Mouse (Mus musculus): ENCODE data around the gene Ccdc90b. TPM values are rescaled to one million over a fixed set of nuclear protein-coding genes. Genes with fewer than 3 reads are reported as not detected.

The Ccdc90b gene
- polyA plus RNA-seq (2014; fragmentation: Nextera tagmentation; extraction: Ambion mirVana) = 45.0 and 45.5 TPM in 2 replicates

GRCm38 (mm10) chr7:92560986-92561876, at the start of gene Ccdc90b:
Gene Ccdc90b, plus strand, starts transcription at chr7:92561149.
- DNase-seq (ENCODE audit: low spot score) = peak; percentile 97
- Histone ChIP-seq H3K4me1 (replicated peaks; ENCODE audit: control insufficient read depth, insufficient read depth, low read length) (no peaks in the 10 kb centered on the region; the same call in 1 of the 2 replicates), H3K9ac (ENCODE audit: low read length) (peak within 1 kb of the TSS; percentile 58), H3K4me3 (ENCODE audit: low read depth, low read length) (peak within 1 kb of the TSS; percentile 79), H3K27me3 (replicated peaks; ENCODE audit: control insufficient read depth, insufficient read depth, low read length) (no peaks in the 10 kb centered on the region), H3K4me2 (ENCODE audit: low read length) (peak within 1 kb of the TSS; percentile 71), H3K9me3 (ENCODE audit: control insufficient read depth, low read length) (no peaks in the 10 kb centered on the region), H3K36me3 (ENCODE audit: control insufficient read depth, insufficient read depth, low read length) (peaks cover 4% of the 10 kb centered on the region; the same call in 1 of the 2 replicates), H3K27ac (ENCODE audit: low read depth) (peak within 1 kb of the TSS; percentile 88)
- under 1% methylated on average over 60 of the region's 60 CpGs for WGBS
- ATAC-seq (replicated peaks; ENCODE audit: low FRiP score, low TSS enrichment, low read depth) = peak; percentile 97

DNA sequence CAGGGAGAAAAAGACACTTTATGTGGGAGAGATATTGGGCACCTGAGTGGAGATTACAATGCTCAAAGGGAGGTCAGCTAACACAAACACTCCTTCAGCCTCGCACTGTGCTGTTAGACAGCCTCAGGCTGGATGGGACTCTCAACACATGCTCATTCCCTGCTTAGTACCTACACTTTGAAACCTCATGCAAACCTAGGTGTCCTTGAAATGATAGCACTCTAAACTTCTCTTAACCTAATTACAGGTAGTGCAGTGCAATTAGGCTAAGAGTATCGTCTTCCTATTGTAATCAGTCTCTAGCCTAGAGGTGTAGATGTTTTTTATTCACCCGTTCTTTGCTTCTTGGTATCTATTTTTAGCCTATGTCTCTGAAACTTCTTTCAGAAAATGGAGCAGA, 40.6 kb upstream of the Ccdc90b start:
- Histone ChIP-seq H3K4me3 (ENCODE audit: low read depth, low read length) (no peak overlapping the region), H3K27ac (ENCODE audit: low read depth) (no peak overlapping the region), H3K9ac (ENCODE audit: low read length) (no peak overlapping the region), H3K4me1 (replicated peaks; ENCODE audit: control insufficient read depth, insufficient read depth, low read length) (no peaks in the 10 kb centered on the region), H3K27me3 (replicated peaks; ENCODE audit: control insufficient read depth, insufficient read depth, low read length) (no peaks in the 10 kb centered on the region), H3K36me3 (ENCODE audit: control insufficient read depth, insufficient read depth, low read length) (no peaks in the 10 kb centered on the region), H3K9me3 (ENCODE audit: control insufficient read depth, low read length) (no peaks in the 10 kb centered on the region), H3K4me2 (ENCODE audit: low read length) (no peak overlapping the region)
- WGBS = 78% methylated on average over 3 of the region's 3 CpGs
- no peak for ATAC-seq (replicated peaks; ENCODE audit: low FRiP score, low TSS enrichment, low read depth)
- no peak for DNase-seq (ENCODE audit: low spot score)

- H3K27ac ChIP-seq (ENCODE audit: low read depth) = no peak overlapping the region
- H3K4me3 ChIP-seq (ENCODE audit: low read depth, low read length) = no peak overlapping the region
- H3K4me1 ChIP-seq (replicated peaks; ENCODE audit: control insufficient read depth, insufficient read depth, low read length) = no peaks in the 10 kb centered on the region
- no peaks in the 10 kb centered on the region for H3K27me3 ChIP-seq (replicated peaks; ENCODE audit: control insufficient read depth, insufficient read depth, low read length)
- no peaks in the 10 kb centered on the region for H3K36me3 ChIP-seq (ENCODE audit: control insufficient read depth, insufficient read depth, low read length)
- H3K9me3 ChIP-seq (ENCODE audit: control insufficient read depth, low read length) = no peaks in the 10 kb centered on the region
- DNase-seq (ENCODE audit: low spot score) (no peak), ATAC-seq (replicated peaks; ENCODE audit: low FRiP score, low TSS enrichment, low read depth) (no peak)
- WGBS = 46% methylated on average over 4 of the region's 4 CpGs
- H3K9ac ChIP-seq (ENCODE audit: low read length) = no peak overlapping the region
- no peak overlapping the region for H3K4me2 ChIP-seq (ENCODE audit: low read length)
Observed at GRCm38 (mm10) chr7:92520820-92521219, 40.1 kb upstream of the Ccdc90b start.

- no peak for ATAC-seq (replicated peaks; ENCODE audit: low FRiP score, low TSS enrichment, low read depth)
- Histone ChIP-seq H3K27ac (ENCODE audit: low read depth) (no peak overlapping the region), H3K9me3 (ENCODE audit: control insufficient read depth, low read length) (no peaks in the 10 kb centered on the region), H3K4me3 (ENCODE audit: low read depth, low read length) (no peak overlapping the region), H3K4me1 (replicated peaks; ENCODE audit: control insufficient read depth, insufficient read depth, low read length) (no peaks in the 10 kb centered on the region), H3K36me3 (ENCODE audit: control insufficient read depth, insufficient read depth, low read length) (no peaks in the 10 kb centered on the region), H3K9ac (ENCODE audit: low read length) (no peak overlapping the region), H3K27me3 (replicated peaks; ENCODE audit: control insufficient read depth, insufficient read depth, low read length) (no peaks in the 10 kb centered on the region), H3K4me2 (ENCODE audit: low read length) (no peak overlapping the region)
- DNase-seq (ENCODE audit: low spot score) = no peak
- WGBS = 88% methylated on average over 4 of the region's 4 CpGs
Observed at GRCm38 (mm10) chr7:92529245-92529644, 31.7 kb upstream of the Ccdc90b start.

DNA sequence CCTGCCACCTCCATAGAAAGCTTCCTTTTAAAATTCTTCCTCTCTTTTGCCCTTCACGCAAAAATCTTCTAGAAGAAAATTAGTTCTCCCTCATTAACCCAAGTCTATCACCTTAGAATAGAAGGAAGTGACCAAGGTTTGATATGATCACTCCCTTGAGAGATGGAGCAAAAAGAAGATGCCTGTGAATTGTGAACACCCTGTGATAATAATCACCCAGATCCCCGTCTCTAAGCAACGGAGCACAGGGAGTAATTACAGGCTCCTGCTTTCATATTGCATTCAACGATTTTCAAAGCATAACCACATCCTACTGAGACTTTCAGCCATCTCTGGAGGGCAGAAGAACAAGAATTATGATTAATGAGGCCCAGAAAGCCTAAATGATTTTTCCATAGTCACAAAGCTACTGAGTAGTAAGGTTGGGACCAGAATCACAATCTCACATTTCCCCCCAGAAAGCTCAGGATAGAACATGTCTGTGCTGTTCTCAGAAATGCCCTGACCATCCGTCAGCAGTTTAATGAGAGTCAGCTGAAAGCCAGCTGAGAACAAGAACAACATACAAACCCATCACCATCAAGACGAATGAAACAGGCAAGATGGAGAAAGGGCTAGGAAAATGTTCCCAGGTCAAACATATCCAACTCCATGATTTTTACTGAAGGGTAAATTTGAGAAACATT, 28.5 kb upstream of the Ccdc90b start:
- Histone ChIP-seq H3K4me1 (replicated peaks; ENCODE audit: control insufficient read depth, insufficient read depth, low read length) (no peaks in the 10 kb centered on the region), H3K4me3 (ENCODE audit: low read depth, low read length) (no peak overlapping the region), H3K36me3 (ENCODE audit: control insufficient read depth, insufficient read depth, low read length) (no peaks in the 10 kb centered on the region), H3K27me3 (replicated peaks; ENCODE audit: control insufficient read depth, insufficient read depth, low read length) (no peaks in the 10 kb centered on the region), H3K4me2 (ENCODE audit: low read length) (no peak overlapping the region), H3K27ac (ENCODE audit: low read depth) (no peak overlapping the region), H3K9me3 (ENCODE audit: control insufficient read depth, low read length) (no peaks in the 10 kb centered on the region), H3K9ac (ENCODE audit: low read length) (no peak overlapping the region)
- no peak for ATAC-seq (replicated peaks; ENCODE audit: low FRiP score, low TSS enrichment, low read depth)
- no peak for DNase-seq (ENCODE audit: low spot score)
- WGBS = 69% methylated on average over 6 of the region's 6 CpGs

DNA sequence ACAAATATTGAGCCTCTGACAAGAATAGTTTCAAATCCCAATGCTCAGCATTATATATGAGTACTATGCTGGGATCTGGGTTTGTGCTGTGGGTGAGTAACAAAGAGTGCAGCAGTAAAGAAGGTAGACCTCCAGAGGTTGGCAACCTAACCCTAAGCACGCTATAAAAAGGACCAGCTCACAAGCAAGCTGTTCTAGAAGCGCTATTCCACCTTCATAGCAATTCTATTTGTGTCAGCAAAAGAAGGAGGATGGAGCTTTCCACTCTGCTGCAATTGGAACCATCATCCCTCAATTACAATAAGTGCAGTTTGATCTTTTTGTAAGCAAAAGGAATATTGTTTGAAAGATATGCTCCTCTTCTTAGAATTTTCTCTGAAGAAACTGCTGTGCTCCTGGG, 14.2 kb upstream of the Ccdc90b start:
- ATAC-seq (replicated peaks; ENCODE audit: low FRiP score, low TSS enrichment, low read depth) = no peak
- Histone ChIP-seq H3K4me1 (replicated peaks; ENCODE audit: control insufficient read depth, insufficient read depth, low read length) (no peaks in the 10 kb centered on the region), H3K4me2 (ENCODE audit: low read length) (no peak overlapping the region), H3K27me3 (replicated peaks; ENCODE audit: control insufficient read depth, insufficient read depth, low read length) (no peaks in the 10 kb centered on the region), H3K4me3 (ENCODE audit: low read depth, low read length) (no peak overlapping the region), H3K36me3 (ENCODE audit: control insufficient read depth, insufficient read depth, low read length) (no peaks in the 10 kb centered on the region), H3K27ac (ENCODE audit: low read depth) (no peak overlapping the region), H3K9ac (ENCODE audit: low read length) (no peak overlapping the region), H3K9me3 (ENCODE audit: control insufficient read depth, low read length) (no peaks in the 10 kb centered on the region)
- DNase-seq (ENCODE audit: low spot score) = no peak
- 69% methylated on average over 2 of the region's 2 CpGs for WGBS

- 83% methylated on average over 6 of the region's 6 CpGs for WGBS
- Histone ChIP-seq H3K9me3 (ENCODE audit: control insufficient read depth, low read length) (no peaks in the 10 kb centered on the region), H3K27ac (ENCODE audit: low read depth) (no peak overlapping the region), H3K4me2 (ENCODE audit: low read length) (no peak overlapping the region), H3K9ac (ENCODE audit: low read length) (no peak overlapping the region), H3K4me3 (ENCODE audit: low read depth, low read length) (no peak overlapping the region), H3K27me3 (replicated peaks; ENCODE audit: control insufficient read depth, insufficient read depth, low read length) (no peaks in the 10 kb centered on the region), H3K4me1 (replicated peaks; ENCODE audit: control insufficient read depth, insufficient read depth, low read length) (no peaks in the 10 kb centered on the region), H3K36me3 (ENCODE audit: control insufficient read depth, insufficient read depth, low read length) (no peaks in the 10 kb centered on the region)
- no peak for ATAC-seq (replicated peaks; ENCODE audit: low FRiP score, low TSS enrichment, low read depth)
- DNase-seq (ENCODE audit: low spot score) = no peak
Observed at GRCm38 (mm10) chr7:92550248-92550989, 10.5 kb upstream of the Ccdc90b start.

- Histone ChIP-seq H3K9me3 (ENCODE audit: control insufficient read depth, low read length) (no peaks in the 10 kb centered on the region), H3K36me3 (ENCODE audit: control insufficient read depth, insufficient read depth, low read length) (no peaks in the 10 kb centered on the region), H3K9ac (ENCODE audit: low read length) (no peak overlapping the region), H3K27ac (ENCODE audit: low read depth) (no peak overlapping the region), H3K4me3 (ENCODE audit: low read depth, low read length) (no peak overlapping the region), H3K4me1 (replicated peaks; ENCODE audit: control insufficient read depth, insufficient read depth, low read length) (no peaks in the 10 kb centered on the region), H3K27me3 (replicated peaks; ENCODE audit: control insufficient read depth, insufficient read depth, low read length) (no peaks in the 10 kb centered on the region), H3K4me2 (ENCODE audit: low read length) (no peak overlapping the region)
- WGBS = 55% methylated on average over 4 of the region's 4 CpGs
- DNase-seq (ENCODE audit: low spot score) (no peak), ATAC-seq (replicated peaks; ENCODE audit: low FRiP score, low TSS enrichment, low read depth) (0 out of 2 replicates have a peak, but pooled peaks have one; percentile 50)
Observed at GRCm38 (mm10) chr7:92550990-92551392, 10.0 kb upstream of the Ccdc90b start.

Data from intestine, embryonic 14.5 days (tissue).